Mouse (Mus musculus) midbrain, postnatal 0 days (tissue): ENCODE data around the gene Gm572. TPM values are rescaled to one million over a fixed set of nuclear protein-coding genes. Genes with fewer than 3 reads are reported as not detected.
A peak's percentile ranks its signal among the peaks of the same experiment; 100 is the strongest.

Source experiments
- ATAC-seq: fragments of 200-750 bp; cut with Nextera tagmentation; 2 replicates; pipeline ENCODE4 v1.8.0; 2017; ENCODE audit warnings: moderate number of reproducible peaks, mild to moderate bottlenecking, moderate TSS enrichment, moderate library complexity; ENCODE audit not compliant: low FRiP score
- DNase-seq: peaks from one replicate; pipeline ENCODE4 v3.0.0-alpha.2; 2015; ENCODE audit warnings: low spot score
- H3K27ac ChIP-seq: fragments of 300-500 bp; sonication (generic); 2 replicates; pipeline ENCODE4 v1.5.1; 2014; ENCODE audit warnings: low read depth, mild to moderate bottlenecking, low read length, mixed read lengths
- H3K27me3 ChIP-seq: fragments of 300-500 bp; sonication (generic); 2 replicates; pipeline ENCODE4 v1.6.1; 2014; ENCODE audit warnings: low read length, control low read depth, mixed read lengths; ENCODE audit not compliant: insufficient read depth
- H3K36me3 ChIP-seq: fragments of 300-500 bp; sonication (generic); 2 replicates; pipeline ENCODE4 v1.6.1; 2014; ENCODE audit warnings: low read length, control low read depth, mixed read lengths; ENCODE audit not compliant: insufficient read depth
- H3K4me1 ChIP-seq: fragments of 300-500 bp; sonication (generic); 2 replicates; pipeline ENCODE4 v1.6.1; 2014; ENCODE audit warnings: mild to moderate bottlenecking, control low read depth, antibody characterized with exemption, low read length, mixed read lengths; ENCODE audit not compliant: insufficient read depth
- H3K4me2 ChIP-seq: fragments of 300-500 bp; sonication (generic); 2 replicates; pipeline ENCODE4 v1.6.1; 2014; ENCODE audit warnings: low read depth, mild to moderate bottlenecking, low read length, mixed read lengths; ENCODE audit not compliant: poor library complexity, severe bottlenecking
- H3K4me3 ChIP-seq: fragments of 300-500 bp; sonication (generic); 2 replicates; pipeline ENCODE4 v1.5.1; 2014; ENCODE audit warnings: low read depth, mild to moderate bottlenecking, low read length, moderate library complexity
- H3K9ac ChIP-seq: fragments of 300-500 bp; sonication (generic); replicated peaks from 2 replicates; pipeline ENCODE4 v1.6.1; 2014; ENCODE audit warnings: mild to moderate bottlenecking, low read length, moderate library complexity, mixed read lengths; ENCODE audit not compliant: poor library complexity, severe bottlenecking
- H3K9me3 ChIP-seq: fragments of 300-500 bp; sonication (generic); 2 replicates; pipeline ENCODE4 v1.6.1; 2016; ENCODE audit warnings: low read length, control low read depth
- CTCF ChIP-seq: IDR thresholded peaks from 2 replicates; pipeline ENCODE4 v1.5.1; 2016; ENCODE audit warnings: antibody characterized with exemption, mild to moderate bottlenecking
- WGBS: fragments of 180-500 bp; shearing (Covaris S2); extraction: QIAGEN DNeasy Blood & Tissue Kit; methylation state at CpG from one replicate; pipeline ENCODE4 v1.1.7; 2014; 5-methylcytosine and 5-hydroxymethylcytosine counted together
- polyA plus RNA-seq: library from polyadenylated mRNA; unstranded; fragments of >200 nt; fragmentation: Nextera tagmentation; extraction: Ambion mirVana; gene quantifications from 2 replicates; pipeline ENCODE4 v1.2.1, GENCODE M21; 2015
- total RNA-seq: library from RNA; depleted of rRNA; stranded (reverse); fragments of >200 nt; gene quantifications from 2 replicates; pipeline ENCODE4 v1.2.3, GENCODE M21; 2014; rRNA removed

The Gm572 gene
- total RNA-seq (0.44 TPM in 1 of 2 replicates, not detected in the other), polyA plus RNA-seq (not detected in 2 replicates)

- H3K36me3 ChIP-seq: no peaks in the 10 kb centered on the region
- H3K4me3 ChIP-seq: no peak within 1 kb of the TSS
- H3K4me2 ChIP-seq: peak within 1 kb of the TSS; percentile 32
- no peaks in the 10 kb centered on the region for H3K27me3 ChIP-seq
- WGBS: 70% methylated on average over 15 of the region's 15 CpGs
- ATAC-seq: no peak
- no peak within 1 kb of the TSS for H3K9ac ChIP-seq
- no peaks in the 10 kb centered on the region for H3K9me3 ChIP-seq
- no peak within 1 kb of the TSS for H3K27ac ChIP-seq
- H3K4me1 ChIP-seq: no peaks in the 10 kb centered on the region
- DNase-seq: no peak
- TF ChIP-seq CTCF: no peak
Measured at GRCm38 (mm10) chr4:148643291-148644156, at the start of gene Gm572. TSS of gene Gm572 (plus strand) at chr4:148643317.

DNA sequence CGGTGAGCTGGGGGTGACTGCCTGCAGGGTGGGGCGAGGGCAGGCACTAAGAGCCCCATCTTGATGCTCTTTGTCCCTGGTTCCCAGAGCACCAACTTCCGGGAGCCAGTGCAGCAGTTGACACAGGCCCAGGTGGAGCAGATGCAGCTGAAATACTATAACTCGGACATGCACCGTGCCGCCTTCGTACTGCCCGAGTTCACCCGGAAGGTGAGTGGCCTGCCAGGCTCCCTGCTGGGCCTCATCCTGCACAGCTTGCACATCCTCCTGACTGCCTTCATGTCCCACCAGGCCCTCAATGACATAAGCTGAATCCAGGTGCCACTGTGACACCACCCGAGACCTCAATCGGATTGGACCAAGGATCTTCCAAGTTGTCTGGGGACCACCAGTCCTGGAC, 49.1 kb upstream of the Gm572 start:
- no peak for DNase-seq
- WGBS: 90% methylated on average over 11 of the region's 11 CpGs

DNA sequence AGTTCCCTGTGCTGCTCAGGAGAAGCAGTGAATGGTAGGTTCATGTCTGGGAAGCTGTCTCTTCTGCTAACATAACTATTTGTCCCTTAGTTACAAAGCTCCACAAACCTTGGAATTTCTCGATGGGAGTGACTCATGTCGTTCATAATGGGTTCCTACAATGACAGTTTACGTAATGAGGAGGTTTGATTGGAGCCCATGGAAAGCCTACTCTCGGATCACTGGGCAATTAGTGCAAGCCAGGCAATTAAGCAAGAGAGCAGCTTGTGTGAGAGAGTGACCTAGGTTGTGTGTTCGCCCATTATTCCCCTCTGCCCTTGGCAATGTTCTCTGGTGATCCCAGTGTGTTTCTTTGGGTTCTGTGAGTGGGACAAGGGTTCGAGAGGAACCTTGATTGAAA, 47.2 kb upstream of the Gm572 start:
- TF ChIP-seq CTCF: no peak
- no peaks in the 10 kb centered on the region for H3K27me3 ChIP-seq
- H3K4me1 ChIP-seq: peaks cover 7% of the 10 kb centered on the region; the same call in 1 of the 2 replicates
- peaks cover 33% of the 10 kb centered on the region for H3K36me3 ChIP-seq
- H3K27ac ChIP-seq: no peak overlapping the region
- DNase-seq (no peak), ATAC-seq (no peak)
- no peaks in the 10 kb centered on the region for H3K9me3 ChIP-seq
- whole genome bisulfite sequencing: 86% methylated on average over 6 of the region's 6 CpGs
- no peak overlapping the region for H3K4me2 ChIP-seq
- no peak overlapping the region for H3K9ac ChIP-seq
- H3K4me3 ChIP-seq: no peak overlapping the region

More for the DNA sequence above, 49.1 kb upstream of the Gm572 start:
- H3K4me2 ChIP-seq: no peak overlapping the region
- no peak overlapping the region for H3K9ac ChIP-seq
- no peak for ATAC-seq
- no peak for TF ChIP-seq CTCF
- no peaks in the 10 kb centered on the region for H3K9me3 ChIP-seq
- H3K27me3 ChIP-seq: no peaks in the 10 kb centered on the region
- peaks cover 7% of the 10 kb centered on the region; the same call in 1 of the 2 replicates for H3K4me1 ChIP-seq
- peaks cover 33% of the 10 kb centered on the region for H3K36me3 ChIP-seq
- H3K27ac ChIP-seq: no peak overlapping the region
- H3K4me3 ChIP-seq: no peak overlapping the region

GRCm38 (mm10) chr4:148596731-148597130, 46.4 kb upstream of the Gm572 start:
- H3K4me3 ChIP-seq: no peak overlapping the region
- DNase-seq: no peak
- H3K9ac ChIP-seq: no peak overlapping the region
- WGBS: 100% methylated on average over 3 of the region's 3 CpGs
- no peak overlapping the region for H3K27ac ChIP-seq
- TF ChIP-seq CTCF: no peak
- H3K4me2 ChIP-seq: no peak overlapping the region
- no peak for ATAC-seq
- H3K27me3 ChIP-seq: no peaks in the 10 kb centered on the region
- H3K9me3 ChIP-seq: no peaks in the 10 kb centered on the region
- peaks cover 33% of the 10 kb centered on the region for H3K36me3 ChIP-seq
- peaks cover 7% of the 10 kb centered on the region; the same call in 1 of the 2 replicates for H3K4me1 ChIP-seq

DNA sequence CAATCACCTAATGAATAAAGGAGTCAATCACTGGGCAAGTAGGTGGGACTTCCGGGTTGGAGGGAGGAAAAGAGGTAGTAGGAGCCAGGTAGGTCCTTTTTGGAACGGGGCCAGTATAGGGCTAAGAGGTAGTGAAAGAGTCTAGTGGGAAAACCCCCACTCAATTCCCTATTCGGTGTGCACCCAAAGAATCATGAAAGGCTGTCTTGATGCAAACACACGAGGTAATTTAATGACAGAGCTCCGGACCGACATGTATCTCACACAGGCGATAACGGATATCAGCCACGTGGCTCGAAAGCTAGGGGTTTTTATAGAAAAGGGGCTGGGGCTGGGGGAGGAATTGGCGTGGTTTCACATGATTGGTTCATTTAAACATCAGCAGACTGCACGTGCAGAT, 44.3 kb upstream of the Gm572 start:
- H3K27ac ChIP-seq: no peak overlapping the region
- ATAC-seq (no peak), DNase-seq (no peak)
- WGBS: 97% methylated on average over 12 of the region's 12 CpGs
- H3K36me3 ChIP-seq: peaks cover 26% of the 10 kb centered on the region
- H3K4me2 ChIP-seq: no peak overlapping the region
- H3K9me3 ChIP-seq: no peaks in the 10 kb centered on the region
- TF ChIP-seq CTCF: no peak
- no peaks in the 10 kb centered on the region for H3K27me3 ChIP-seq
- H3K4me3 ChIP-seq: no peak overlapping the region
- no peaks in the 10 kb centered on the region for H3K4me1 ChIP-seq
- H3K9ac ChIP-seq: no peak overlapping the region

DNA sequence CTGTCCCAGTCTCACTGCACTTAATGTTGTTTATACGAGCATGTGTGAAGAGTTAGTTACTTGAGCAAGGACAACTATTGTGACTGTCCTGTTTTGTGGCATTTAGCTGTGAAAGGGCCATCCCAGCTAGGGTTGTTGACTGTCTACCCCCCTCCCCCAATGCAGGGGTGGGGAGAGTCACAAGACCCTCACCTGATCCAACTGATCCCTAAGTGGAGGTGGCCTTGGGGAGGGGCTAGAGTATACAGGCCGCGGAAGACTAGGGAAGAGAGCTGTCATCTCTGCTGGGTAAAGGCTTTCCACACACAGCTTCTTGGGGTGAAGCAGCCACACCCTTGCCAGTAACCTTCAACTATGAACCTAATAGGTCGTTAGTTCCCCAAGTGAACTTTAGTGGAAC, 42.8 kb upstream of the Gm572 start:
- H3K9ac ChIP-seq: no peak overlapping the region
- no peak for ATAC-seq
- no peaks in the 10 kb centered on the region for H3K9me3 ChIP-seq
- H3K27ac ChIP-seq: no peak overlapping the region
- no peak overlapping the region for H3K4me2 ChIP-seq
- no peak overlapping the region for H3K4me3 ChIP-seq
- peaks cover 11% of the 10 kb centered on the region for H3K36me3 ChIP-seq
- no peak for DNase-seq
- no peaks in the 10 kb centered on the region for H3K27me3 ChIP-seq
- H3K4me1 ChIP-seq: no peaks in the 10 kb centered on the region
- TF ChIP-seq CTCF: no peak
- 96% methylated on average over 4 of the region's 4 CpGs for whole genome bisulfite sequencing
